In the genomic region with DNA sequence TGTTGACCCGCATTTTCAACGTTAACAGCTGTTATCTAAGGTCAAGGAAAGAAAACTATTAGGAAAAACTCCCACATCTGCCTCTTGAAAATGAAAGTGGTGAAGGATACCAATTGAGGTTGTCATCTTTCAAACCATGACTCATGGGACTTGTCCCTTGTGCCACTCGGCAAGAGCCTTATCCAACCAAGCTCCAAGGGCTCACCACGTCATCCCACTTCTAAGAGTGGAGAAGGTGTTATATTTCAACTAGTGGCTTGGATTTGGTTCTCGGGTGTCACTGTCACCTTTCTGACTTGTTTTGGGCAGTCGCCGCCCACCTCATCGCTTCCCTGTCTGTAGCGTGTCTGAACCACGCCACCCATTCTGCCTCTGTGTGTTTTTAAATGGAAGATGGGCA, we compare ENCODE assay signal across 1 mouse cellular context.
TF ChIP-seq lines count a peak whose summit lies in the region.

No protein-coding gene starts in this region.

TF ChIP-seq in CH12.LX, 34 proteins besides CTCF, POLR2A, EP300 and RAD21:
- TF ChIP-seq MAX (IDR thresholded peaks at IDR 0.05; ENCODE audit: low read length) (no peak), SIN3A (IDR thresholded peaks at IDR 0.05; ENCODE audit: low read length) (no peak), E2F4 (IDR thresholded peaks at IDR 0.05; ENCODE audit: insufficient replicate concordance, low read depth, low read length) (no peak), GABPA (IDR thresholded peaks at IDR 0.05; ENCODE audit: insufficient replicate concordance, low read depth, low read length) (no peak), ELF1 (IDR thresholded peaks at IDR 0.05; ENCODE audit: low read depth, low read length) (no peak), SMC3 (IDR thresholded peaks at IDR 0.05; ENCODE audit: low read depth, low read length) (no peak), JUND (conservative IDR thresholded peaks at IDR 0.05; ENCODE audit: low read depth, low read length) (no peak)
TF ChIP-seq in CH12.LX: peak in this region for 0.
